Mouse (Mus musculus) induced T-regulatory cell, adult 2 months (primary cell): Measurements from ENCODE around the gene Chchd1.

Source experiments
- DNase-seq: peaks from one replicate; pipeline ENCODE4 v3.0.0-alpha.2; 2012; ENCODE audit warnings: low read depth

Chchd1 gene

GRCm38 (mm10) chr14:20702741-20703381 lies at the start of gene Chchd1:
TSS of gene Chchd1 (plus strand) at chr14:20703006.
- DNase-seq: peak; percentile 90

- DNase-seq: no peak
Measured at GRCm38 (mm10) chr14:20654690-20655421, 48.0 kb upstream of the Chchd1 start.

GRCm38 (mm10) chr14:20655731-20656130 lies 47.1 kb upstream of the Chchd1 start:
- no peak for DNase-seq

- no peak for DNase-seq
Measured at GRCm38 (mm10) chr14:20656361-20656760, 46.4 kb upstream of the Chchd1 start, which contains the start of gene Myoz1. TSS of gene Myoz1 (minus strand) at chr14:20656540.

DNA sequence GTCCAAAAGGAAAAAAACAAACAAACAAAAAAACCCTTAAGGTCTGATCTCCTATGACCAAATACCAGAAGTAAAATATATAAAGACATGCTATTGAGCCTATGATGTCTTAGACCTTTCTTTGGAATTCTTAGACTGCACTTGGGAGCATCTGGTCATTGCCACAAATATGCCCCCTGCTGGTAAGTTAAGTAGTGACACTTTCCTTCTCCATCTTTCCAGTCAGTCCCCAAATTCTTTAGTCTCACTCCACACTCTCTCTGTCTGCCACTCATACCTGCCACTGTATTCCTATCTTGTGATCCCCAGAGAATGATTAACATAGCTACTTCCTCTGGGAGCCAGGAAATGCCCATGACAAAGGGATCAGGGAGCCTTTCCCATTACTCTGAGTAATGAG lies 44.5 kb upstream of the Chchd1 start:
- DNase-seq: peak; percentile 71

GRCm38 (mm10) chr14:20658902-20659301 lies 43.9 kb upstream of the Chchd1 start:
- DNase-seq: no peak

GRCm38 (mm10) chr14:20659687-20660086 lies 43.1 kb upstream of the Chchd1 start:
- DNase-seq: no peak

DNA sequence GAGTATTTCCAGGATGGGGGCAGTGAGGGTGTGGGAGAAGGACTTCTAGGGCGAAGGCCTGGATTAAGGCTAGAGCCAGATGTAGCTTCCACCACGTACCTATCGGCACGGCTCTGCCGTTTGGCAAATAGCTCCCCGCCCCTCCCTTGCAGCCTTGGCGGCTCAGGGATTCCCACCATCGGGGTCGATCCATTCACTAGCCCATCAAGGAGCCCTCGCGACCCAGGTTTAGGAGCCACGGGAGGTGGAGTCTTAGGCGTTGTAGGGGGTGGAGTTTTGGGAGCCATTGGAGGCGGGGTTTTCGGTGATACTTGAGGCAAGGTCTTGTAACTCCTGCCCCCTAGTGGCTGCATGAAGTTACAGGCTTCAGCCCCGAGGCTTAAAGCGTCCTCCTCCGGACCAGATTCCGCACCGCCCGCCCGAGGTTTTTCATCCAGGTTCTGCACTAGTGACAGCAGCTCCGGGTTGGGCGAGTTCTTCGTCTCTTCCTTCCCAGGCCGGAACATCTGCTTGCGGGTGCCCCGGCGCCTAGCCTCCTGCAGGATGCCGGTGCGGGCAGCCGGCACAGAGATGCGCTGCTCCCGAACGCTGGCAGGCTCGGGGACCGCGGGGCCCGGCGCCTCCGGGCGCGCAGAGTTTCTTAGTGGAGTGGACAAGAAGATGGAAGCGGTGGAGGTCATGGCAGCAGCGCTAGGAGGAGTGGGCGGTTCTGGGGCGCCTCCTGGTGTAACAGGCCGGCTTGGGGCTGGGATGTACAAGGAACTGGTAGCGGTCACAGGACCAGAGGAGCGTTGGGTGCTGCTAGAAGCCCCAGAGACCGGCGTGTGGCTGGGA lies 41.8 kb upstream of the Chchd1 start:
- DNase-seq: peak; percentile 99

GRCm38 (mm10) chr14:20661661-20662331 lies 41.0 kb upstream of the Chchd1 start:
- DNase-seq: no peak

- DNase-seq: no peak
Measured at GRCm38 (mm10) chr14:20662740-20663139, 40.1 kb upstream of the Chchd1 start.

- DNase-seq: no peak
Measured at GRCm38 (mm10) chr14:20663601-20664000, 39.2 kb upstream of the Chchd1 start.

DNA sequence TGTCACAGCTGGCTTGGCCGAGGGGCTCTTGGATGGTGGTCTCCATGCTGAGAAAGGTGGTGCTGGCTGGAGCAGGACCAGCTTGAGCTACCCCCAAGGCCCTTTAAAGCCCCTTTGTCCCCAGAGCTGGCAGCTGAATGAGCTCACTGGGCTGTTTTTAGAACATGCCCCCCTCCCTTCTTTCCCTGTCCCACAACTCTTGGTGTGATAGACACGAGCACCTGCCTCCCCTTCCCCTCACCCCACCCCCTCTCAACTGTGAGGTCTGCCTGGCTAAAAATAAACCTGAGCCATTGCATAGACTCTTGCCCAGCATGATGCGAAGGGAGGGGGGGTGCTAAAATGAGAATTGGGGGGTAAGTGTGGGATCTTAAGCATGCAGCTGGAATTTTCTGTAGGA lies 38.4 kb upstream of the Chchd1 start:
- no peak for DNase-seq

- DNase-seq: no peak
Measured at GRCm38 (mm10) chr14:20667469-20667868, 35.3 kb upstream of the Chchd1 start.

GRCm38 (mm10) chr14:20668154-20668810 lies 34.5 kb upstream of the Chchd1 start, which contains the start of gene Synpo2l:
TSS of gene Synpo2l (minus strand) at chr14:20668354.
- DNase-seq: no peak

- DNase-seq: peak; percentile 80
Measured at GRCm38 (mm10) chr14:20672990-20673389, 29.8 kb upstream of the Chchd1 start.

- DNase-seq: no peak
Measured at GRCm38 (mm10) chr14:20673735-20674063, 29.1 kb upstream of the Chchd1 start.

GRCm38 (mm10) chr14:20674064-20674833 lies 28.6 kb upstream of the Chchd1 start, which contains the start of gene Sec24c:
TSS of gene Sec24c (plus strand) at chr14:20674308.
- peak; percentile 100 for DNase-seq

DNA sequence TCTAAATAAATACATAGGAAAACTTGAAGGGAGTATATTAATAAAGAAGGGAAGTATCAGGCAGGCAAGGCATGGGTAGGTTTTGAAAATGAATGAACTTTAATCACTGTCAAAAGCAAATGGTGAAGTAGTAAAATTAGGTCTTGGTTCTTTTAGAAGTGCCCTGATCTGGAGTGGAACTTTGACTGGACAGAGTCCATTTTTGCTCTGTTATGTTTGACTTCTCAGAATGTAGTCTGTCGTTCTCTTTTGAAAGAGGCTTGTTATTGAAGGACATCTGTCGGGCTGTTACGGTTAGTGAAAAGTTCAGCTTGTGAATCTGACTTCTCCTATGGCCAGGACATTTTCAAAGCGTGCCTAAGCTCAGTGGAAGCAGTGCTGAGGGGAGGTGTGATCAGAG lies 24.9 kb upstream of the Chchd1 start:
- DNase-seq: no peak

DNA sequence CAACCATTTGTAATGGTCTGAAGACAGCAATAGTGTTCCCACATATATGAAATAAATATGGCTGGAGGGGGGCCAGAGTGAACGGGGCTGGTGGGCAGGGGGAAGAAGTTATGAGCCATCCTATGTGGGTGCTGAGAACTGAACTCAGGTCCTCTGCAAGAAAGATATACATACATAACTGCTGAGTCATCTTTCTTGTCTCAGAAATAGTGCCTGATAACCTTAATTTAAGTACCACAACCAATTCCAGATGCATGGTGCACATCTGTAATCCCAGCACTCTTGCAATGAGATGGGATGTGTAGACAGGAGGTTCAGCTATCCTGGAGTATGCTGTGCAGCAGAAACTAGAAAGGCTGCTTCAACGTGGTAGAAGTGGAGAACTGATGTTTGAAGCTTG lies 21.1 kb upstream of the Chchd1 start:
- DNase-seq: no peak

GRCm38 (mm10) chr14:20682498-20682897 lies 20.3 kb upstream of the Chchd1 start:
- DNase-seq: peak; percentile 87

GRCm38 (mm10) chr14:20686576-20686975 lies 16.2 kb upstream of the Chchd1 start:
- DNase-seq: no peak
